Mouse (Mus musculus): Measurements from ENCODE around the gene Sema5a. TPM values are rescaled to one million over a fixed set of nuclear protein-coding genes. Genes with fewer than 3 reads are reported as not detected.

Gene Sema5a
- polyA plus RNA-seq, 1 experiment from 2014 or later = 11.1 TPM

GRCm38 (mm10) chr15:32396241-32396890, 151.8 kb downstream of the Sema5a start:
- H3K9ac ChIP-seq = no peak overlapping the region
- H3K27ac ChIP-seq (replicated peaks) = no peak overlapping the region
- ATAC-seq (ENCODE audit: low FRiP score, low read depth) = no peak
- H3K4me3 ChIP-seq = no peak overlapping the region
- H3K27me3 ChIP-seq = no peaks in the 10 kb centered on the region
- no peaks in the 10 kb centered on the region for H3K9me3 ChIP-seq
- H3K36me3 ChIP-seq = no peaks in the 10 kb centered on the region
- H3K4me2 ChIP-seq = no peak overlapping the region
- H3K4me1 ChIP-seq (replicated peaks) = no peaks in the 10 kb centered on the region
- WGBS = 82% methylated on average over 3 of the region's 3 CpGs

- no peaks in the 10 kb centered on the region for H3K27me3 ChIP-seq
- H3K4me3 ChIP-seq = no peak overlapping the region
- no peak for ATAC-seq (ENCODE audit: low FRiP score, low read depth)
- H3K4me1 ChIP-seq (replicated peaks) = no peaks in the 10 kb centered on the region
- no peak overlapping the region for H3K4me2 ChIP-seq
- 87% methylated on average over 3 of the region's 3 CpGs for WGBS
- H3K9me3 ChIP-seq = no peaks in the 10 kb centered on the region
- H3K27ac ChIP-seq (replicated peaks) = no peak overlapping the region
- H3K36me3 ChIP-seq = no peaks in the 10 kb centered on the region
- H3K9ac ChIP-seq = no peak overlapping the region
These were observed 152.5 kb downstream of the Sema5a start for GRCm38 (mm10) chr15:32397064-32397463.

- H3K27ac ChIP-seq (replicated peaks) = no peak overlapping the region
- no peaks in the 10 kb centered on the region for H3K27me3 ChIP-seq
- no peak for ATAC-seq (ENCODE audit: low FRiP score, low read depth)
- WGBS = 92% methylated on average over 1 of the region's 1 CpGs
- H3K36me3 ChIP-seq = no peaks in the 10 kb centered on the region
- no peak overlapping the region for H3K9ac ChIP-seq
- no peak overlapping the region for H3K4me3 ChIP-seq
- no peaks in the 10 kb centered on the region for H3K4me1 ChIP-seq (replicated peaks)
- no peak overlapping the region for H3K4me2 ChIP-seq
- no peaks in the 10 kb centered on the region for H3K9me3 ChIP-seq
These were observed 154.1 kb downstream of the Sema5a start for GRCm38 (mm10) chr15:32398721-32399120.

- Histone ChIP-seq H3K4me2 (no peak overlapping the region), H3K9ac (no peak overlapping the region), H3K4me3 (no peak overlapping the region), H3K36me3 (no peaks in the 10 kb centered on the region), H3K27ac (replicated peaks) (no peak overlapping the region), H3K4me1 (replicated peaks) (no peaks in the 10 kb centered on the region), H3K27me3 (no peaks in the 10 kb centered on the region), H3K9me3 (no peaks in the 10 kb centered on the region)
- ATAC-seq (ENCODE audit: low FRiP score, low read depth) = no peak
- 80% methylated on average over 5 of the region's 5 CpGs for WGBS
These were observed 157.4 kb downstream of the Sema5a start for GRCm38 (mm10) chr15:32401909-32402527.

- Histone ChIP-seq H3K4me2 (no peak overlapping the region), H3K9ac (no peak overlapping the region), H3K4me1 (replicated peaks) (no peaks in the 10 kb centered on the region), H3K4me3 (no peak overlapping the region), H3K36me3 (no peaks in the 10 kb centered on the region), H3K27ac (replicated peaks) (no peak overlapping the region), H3K9me3 (no peaks in the 10 kb centered on the region), H3K27me3 (no peaks in the 10 kb centered on the region)
- WGBS = 77% methylated on average over 8 of the region's 8 CpGs
- ATAC-seq (ENCODE audit: low FRiP score, low read depth) = no peak
These were observed 158.7 kb downstream of the Sema5a start for GRCm38 (mm10) chr15:32403321-32403720.

GRCm38 (mm10) chr15:32406436-32406835, 161.8 kb downstream of the Sema5a start:
- ATAC-seq (ENCODE audit: low FRiP score, low read depth) = no peak
- Histone ChIP-seq H3K27ac (replicated peaks) (no peak overlapping the region), H3K9ac (no peak overlapping the region), H3K36me3 (no peaks in the 10 kb centered on the region), H3K4me3 (no peak overlapping the region), H3K4me2 (no peak overlapping the region), H3K9me3 (no peaks in the 10 kb centered on the region), H3K27me3 (no peaks in the 10 kb centered on the region), H3K4me1 (replicated peaks) (no peaks in the 10 kb centered on the region)
- 89% methylated on average over 2 of the region's 2 CpGs for WGBS

- no peak overlapping the region for H3K9ac ChIP-seq
- ATAC-seq (ENCODE audit: low FRiP score, low read depth) = no peak
- H3K4me1 ChIP-seq (replicated peaks) = no peaks in the 10 kb centered on the region
- H3K4me2 ChIP-seq = no peak overlapping the region
- H3K4me3 ChIP-seq = no peak overlapping the region
- no peaks in the 10 kb centered on the region for H3K9me3 ChIP-seq
- no peaks in the 10 kb centered on the region for H3K36me3 ChIP-seq
- no peaks in the 10 kb centered on the region for H3K27me3 ChIP-seq
- WGBS = 90% methylated on average over 3 of the region's 3 CpGs
- H3K27ac ChIP-seq (replicated peaks) = no peak overlapping the region
These were observed 163.2 kb downstream of the Sema5a start for GRCm38 (mm10) chr15:32407766-32408165.

- peak; percentile 8; the same call in 1 of the 2 replicates for ATAC-seq (ENCODE audit: low FRiP score, low read depth)
- Histone ChIP-seq H3K4me2 (no peak overlapping the region), H3K27ac (replicated peaks) (no peak overlapping the region), H3K27me3 (no peaks in the 10 kb centered on the region), H3K4me3 (no peak overlapping the region), H3K9ac (no peak overlapping the region), H3K36me3 (no peaks in the 10 kb centered on the region), H3K9me3 (no peaks in the 10 kb centered on the region), H3K4me1 (replicated peaks) (no peaks in the 10 kb centered on the region)
- WGBS = 95% methylated on average over 2 of the region's 2 CpGs
These were observed 171.7 kb downstream of the Sema5a start for GRCm38 (mm10) chr15:32416291-32416690.

GRCm38 (mm10) chr15:32422631-32423030, 178.0 kb downstream of the Sema5a start:
- Histone ChIP-seq H3K27me3 (no peaks in the 10 kb centered on the region), H3K9ac (no peak overlapping the region), H3K4me1 (replicated peaks) (0 out of 2 replicates have a peak, but pooled peaks cover 3% of the 10 kb centered on the region), H3K36me3 (no peaks in the 10 kb centered on the region), H3K4me3 (no peak overlapping the region), H3K4me2 (no peak overlapping the region), H3K27ac (replicated peaks) (no peak overlapping the region), H3K9me3 (no peaks in the 10 kb centered on the region)
- 64% methylated on average over 6 of the region's 6 CpGs for WGBS
- no peak for ATAC-seq (ENCODE audit: low FRiP score, low read depth)

- Histone ChIP-seq H3K4me2 (no peak overlapping the region), H3K27ac (replicated peaks) (no peak overlapping the region), H3K36me3 (no peaks in the 10 kb centered on the region), H3K9me3 (no peaks in the 10 kb centered on the region), H3K27me3 (no peaks in the 10 kb centered on the region), H3K9ac (no peak overlapping the region), H3K4me1 (replicated peaks) (0 out of 2 replicates have a peak, but pooled peaks cover 3% of the 10 kb centered on the region), H3K4me3 (no peak overlapping the region)
- WGBS = 70% methylated on average over 6 of the region's 6 CpGs
- ATAC-seq (ENCODE audit: low FRiP score, low read depth) = no peak
These were observed 178.5 kb downstream of the Sema5a start for GRCm38 (mm10) chr15:32423061-32423460.

GRCm38 (mm10) chr15:32427188-32427924, 182.7 kb downstream of the Sema5a start:
- Histone ChIP-seq H3K9me3 (no peaks in the 10 kb centered on the region), H3K4me2 (no peak overlapping the region), H3K4me1 (replicated peaks) (0 out of 2 replicates have a peak, but pooled peaks cover 3% of the 10 kb centered on the region), H3K27ac (replicated peaks) (no peak overlapping the region), H3K9ac (no peak overlapping the region), H3K36me3 (no peaks in the 10 kb centered on the region), H3K27me3 (no peaks in the 10 kb centered on the region), H3K4me3 (no peak overlapping the region)
- WGBS = 48% methylated on average over 7 of the region's 7 CpGs
- ATAC-seq (ENCODE audit: low FRiP score, low read depth) = no peak
